Mouse (Mus musculus) small intestine, adult 2 months (tissue): ENCODE measurements around the gene Zmiz1.

Source experiments
- CTCF ChIP-seq: fragments of 200-500 bp; IDR thresholded peaks from 2 replicates; pipeline ENCODE4 v1.5.1; 2012; ENCODE audit warnings: low read depth, mild to moderate bottlenecking, control low read depth, inconsistent platforms, low read length, moderate library complexity, mixed read lengths; ENCODE audit not compliant: insufficient replicate concordance, insufficient read length; ENCODE audit errors: extremely low read depth
- POLR2A ChIP-seq: fragments of 200-500 bp; IDR thresholded peaks from 2 replicates; pipeline ENCODE4 v1.6.1; 2012; ENCODE audit warnings: low read depth, mild to moderate bottlenecking, control low read depth, inconsistent platforms, low read length, moderate library complexity

DNA sequence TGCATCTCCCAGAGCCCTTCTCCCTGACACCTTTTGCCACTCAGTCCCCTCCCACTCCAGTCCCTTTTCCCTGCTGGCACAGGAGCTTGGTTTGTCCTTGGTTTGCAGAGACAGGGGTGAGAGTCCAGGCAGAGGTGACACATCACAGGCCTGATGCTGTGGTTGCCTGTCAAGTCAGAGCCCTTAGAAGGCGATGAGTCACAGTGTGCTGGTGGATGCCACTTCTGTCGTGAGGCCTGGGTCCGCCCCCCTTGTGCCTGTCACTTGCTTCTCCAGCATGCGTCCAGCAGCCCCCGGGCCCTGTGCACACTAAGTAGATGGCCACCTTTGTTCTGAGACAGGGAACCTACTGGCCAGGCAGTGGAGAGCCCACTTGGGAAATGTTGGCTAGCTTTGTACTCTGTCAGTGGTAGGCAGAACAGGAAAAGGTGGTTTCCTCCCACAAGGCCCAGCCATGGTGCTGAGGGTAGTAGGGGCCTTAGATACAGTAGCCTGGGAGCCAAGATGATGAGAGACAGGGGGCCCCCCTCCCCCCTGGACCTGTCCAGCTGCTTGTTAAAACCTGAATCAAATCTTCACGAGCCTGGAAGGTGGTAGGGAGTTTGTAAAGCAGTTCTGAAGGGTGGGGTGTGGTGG is 181.6 kb downstream of the Zmiz1 start:
- TF ChIP-seq CTCF (no peak), POLR2A (no peak)
